Mouse (Mus musculus): ENCODE measurements around the gene Taldo1. TPM values are rescaled to one million over a fixed set of nuclear protein-coding genes. Genes with fewer than 3 reads are reported as not detected.
A peak's percentile ranks its signal among the peaks of the same experiment; 100 is the strongest.
"Not testable (repeated sequence)": the region's sequence is repeated elsewhere in the genome, so short reads cannot be mapped to it uniquely, and the experiment has no call there.

Gene Taldo1
- polyA plus RNA-seq, 1 experiment from 2014 or later = 252 TPM

- not testable (repeated sequence) for H3K9ac ChIP-seq (replicated peaks; ENCODE audit: low read depth, low read length); H3K4me3 ChIP-seq (ENCODE audit: low read depth, low read length); H3K27ac ChIP-seq (ENCODE audit: low read length); H3K9me3 ChIP-seq (ENCODE audit: control insufficient read depth, low read depth, low read length); ATAC-seq (ENCODE audit: insufficient number of reproducible peaks, insufficient read depth, low FRiP score, low read depth); H3K27me3 ChIP-seq (ENCODE audit: control insufficient read depth, insufficient read depth, low read length)
- peaks cover 27% of the 10 kb centered on the region for H3K36me3 ChIP-seq (ENCODE audit: control insufficient read depth, insufficient read depth, low read length)
- H3K4me2 ChIP-seq (replicated peaks; ENCODE audit: low read depth, low read length) = peak overlapping the region; percentile 88
- H3K4me1 ChIP-seq (ENCODE audit: control insufficient read depth, insufficient read depth, low read length) = peaks cover 27% of the 10 kb centered on the region
- 68% methylated on average over 3 of the region's 3 CpGs for WGBS
Measured at GRCm38 (mm10) chr7:141446374-141446773, 54.4 kb downstream of the Taldo1 start.

- no peaks in the 10 kb centered on the region for H3K27me3 ChIP-seq (ENCODE audit: control insufficient read depth, insufficient read depth, low read length)
- H3K27ac ChIP-seq (ENCODE audit: low read length) = peak within 1 kb of the TSS; percentile 86
- H3K4me3 ChIP-seq (ENCODE audit: low read depth, low read length) = peak within 1 kb of the TSS; percentile 69
- ATAC-seq (ENCODE audit: insufficient number of reproducible peaks, insufficient read depth, low FRiP score, low read depth) = peak; percentile 88
- under 1% methylated on average over 63 of the region's 63 CpGs for WGBS
- H3K4me2 ChIP-seq (replicated peaks; ENCODE audit: low read depth, low read length) = peak within 1 kb of the TSS; percentile 88
- no peaks in the 10 kb centered on the region for H3K9me3 ChIP-seq (ENCODE audit: control insufficient read depth, low read depth, low read length)
- H3K4me1 ChIP-seq (ENCODE audit: control insufficient read depth, insufficient read depth, low read length) = peaks cover 24% of the 10 kb centered on the region
- peak within 1 kb of the TSS; percentile 87 for H3K9ac ChIP-seq (replicated peaks; ENCODE audit: low read depth, low read length)
- peaks cover 36% of the 10 kb centered on the region for H3K36me3 ChIP-seq (ENCODE audit: control insufficient read depth, insufficient read depth, low read length)
Measured at GRCm38 (mm10) chr7:141447110-141447991, 55.4 kb downstream of the Taldo1 start, which contains the start of gene Rplp2. TSS of gene Rplp2 (plus strand) at chr7:141447370.

GRCm38 (mm10) chr7:141451928-141452327 lies 59.9 kb downstream of the Taldo1 start:
- no peak overlapping the region for H3K27ac ChIP-seq (ENCODE audit: low read length)
- peaks cover 36% of the 10 kb centered on the region for H3K36me3 ChIP-seq (ENCODE audit: control insufficient read depth, insufficient read depth, low read length)
- no peak overlapping the region for H3K9ac ChIP-seq (replicated peaks; ENCODE audit: low read depth, low read length)
- no peaks in the 10 kb centered on the region for H3K27me3 ChIP-seq (ENCODE audit: control insufficient read depth, insufficient read depth, low read length)
- H3K4me2 ChIP-seq (replicated peaks; ENCODE audit: low read depth, low read length) = no peak overlapping the region
- H3K4me3 ChIP-seq (ENCODE audit: low read depth, low read length) = no peak overlapping the region
- no peak for ATAC-seq (ENCODE audit: insufficient number of reproducible peaks, insufficient read depth, low FRiP score, low read depth)
- no peaks in the 10 kb centered on the region for H3K9me3 ChIP-seq (ENCODE audit: control insufficient read depth, low read depth, low read length)
- peaks cover 17% of the 10 kb centered on the region for H3K4me1 ChIP-seq (ENCODE audit: control insufficient read depth, insufficient read depth, low read length)

Other genes with a start within 250 kb of the Taldo1 start
- 165 and 181 TPM in 2 replicates for gene Rnh1, start 219.3 kb upstream of the Taldo1 start, polyA plus RNA-seq (2014; fragmentation: Nextera tagmentation; extraction: Ambion mirVana)
- gene Hras, start 198.2 kb upstream of the Taldo1 start, polyA plus RNA-seq (2014; fragmentation: Nextera tagmentation; extraction: Ambion mirVana) = 79.4 and 85.5 TPM in 2 replicates
- 5.3 and 6.1 TPM in 2 replicates for gene Lrrc56, start 198.0 kb upstream of the Taldo1 start, polyA plus RNA-seq (2014; fragmentation: Nextera tagmentation; extraction: Ambion mirVana)
- 1.7 and 2.3 TPM in 2 replicates for gene Lmntd2, start 178.1 kb upstream of the Taldo1 start, polyA plus RNA-seq (2014; fragmentation: Nextera tagmentation; extraction: Ambion mirVana)
- gene Rassf7, start 176.3 kb upstream of the Taldo1 start, polyA plus RNA-seq (2014; fragmentation: Nextera tagmentation; extraction: Ambion mirVana) = 57.2 and 59.2 TPM in 2 replicates
- gene Phrf1, start 163.4 kb upstream of the Taldo1 start, polyA plus RNA-seq (2014; fragmentation: Nextera tagmentation; extraction: Ambion mirVana) = 69.0 and 72.1 TPM in 2 replicates
- gene Irf7, start 125.7 kb upstream of the Taldo1 start, polyA plus RNA-seq (2014; fragmentation: Nextera tagmentation; extraction: Ambion mirVana) = 1.4 and 1.6 TPM in 2 replicates
- 1.6 and 1.7 TPM in 2 replicates for gene Cdhr5, start 115.4 kb upstream of the Taldo1 start, polyA plus RNA-seq (2014; fragmentation: Nextera tagmentation; extraction: Ambion mirVana)
- 9.1 and 10.5 TPM in 2 replicates for gene Sct, start 113.1 kb upstream of the Taldo1 start, polyA plus RNA-seq (2014; fragmentation: Nextera tagmentation; extraction: Ambion mirVana)
- 0.20 and 0.35 TPM in 2 replicates for gene Drd4, start 100.2 kb upstream of the Taldo1 start, polyA plus RNA-seq (2014; fragmentation: Nextera tagmentation; extraction: Ambion mirVana)
- gene Deaf1, start 64.5 kb upstream of the Taldo1 start, polyA plus RNA-seq (2014; fragmentation: Nextera tagmentation; extraction: Ambion mirVana) = 80.2 and 82.9 TPM in 2 replicates
- 30.8 and 32.4 TPM in 2 replicates for gene Tmem80, start 64.5 kb upstream of the Taldo1 start, polyA plus RNA-seq (2014; fragmentation: Nextera tagmentation; extraction: Ambion mirVana)
- gene Eps8l2, start 53.3 kb upstream of the Taldo1 start, polyA plus RNA-seq (2014; fragmentation: Nextera tagmentation; extraction: Ambion mirVana) = 28.1 and 30.6 TPM in 2 replicates
- 57.8 and 61.4 TPM in 2 replicates for gene Gatd1, start 21.9 kb downstream of the Taldo1 start, polyA plus RNA-seq (2014; fragmentation: Nextera tagmentation; extraction: Ambion mirVana)
- 1.8 and 1.9 TPM in 2 replicates for gene Cend1, start 37.3 kb downstream of the Taldo1 start, polyA plus RNA-seq (2014; fragmentation: Nextera tagmentation; extraction: Ambion mirVana)
- 31.5 and 34.0 TPM in 2 replicates for gene Slc25a22, start 45.7 kb downstream of the Taldo1 start, polyA plus RNA-seq (2014; fragmentation: Nextera tagmentation; extraction: Ambion mirVana)
- gene Pidd1, start 51.8 kb downstream of the Taldo1 start, polyA plus RNA-seq (2014; fragmentation: Nextera tagmentation; extraction: Ambion mirVana) = 8.5 and 10.1 TPM in 2 replicates
- 1,504 and 1,535 TPM in 2 replicates for gene Rplp2, start 55.2 kb downstream of the Taldo1 start, polyA plus RNA-seq (2014; fragmentation: Nextera tagmentation; extraction: Ambion mirVana)
- gene Pnpla2, start 63.0 kb downstream of the Taldo1 start, polyA plus RNA-seq (2014; fragmentation: Nextera tagmentation; extraction: Ambion mirVana) = 21.7 and 26.0 TPM in 2 replicates
- gene Cracr2b, start 68.9 kb downstream of the Taldo1 start, polyA plus RNA-seq (2014; fragmentation: Nextera tagmentation; extraction: Ambion mirVana) = 15.5 and 20.2 TPM in 2 replicates
- gene Cd151, start 75.2 kb downstream of the Taldo1 start, polyA plus RNA-seq (2014; fragmentation: Nextera tagmentation; extraction: Ambion mirVana) = 87.0 and 94.0 TPM in 2 replicates
- 65.1 and 72.3 TPM in 2 replicates for gene Polr2l, start 82.9 kb downstream of the Taldo1 start, polyA plus RNA-seq (2014; fragmentation: Nextera tagmentation; extraction: Ambion mirVana)
- gene Tspan4, start 83.0 kb downstream of the Taldo1 start, polyA plus RNA-seq (2014; fragmentation: Nextera tagmentation; extraction: Ambion mirVana) = 72.1 and 76.7 TPM in 2 replicates
- 37.4 and 38.3 TPM in 2 replicates for gene Chid1, start 147.7 kb downstream of the Taldo1 start, polyA plus RNA-seq (2014; fragmentation: Nextera tagmentation; extraction: Ambion mirVana)
- 70.4 and 71.8 TPM in 2 replicates for gene Ap2a2, start 170.0 kb downstream of the Taldo1 start, polyA plus RNA-seq (2014; fragmentation: Nextera tagmentation; extraction: Ambion mirVana)

Data from stomach, embryonic 14.5 days (tissue).